Mouse (Mus musculus): ENCODE results near the gene Ifitm1. TPM values are rescaled to one million over a fixed set of nuclear protein-coding genes. Genes with fewer than 3 reads are reported as not detected.
"Not testable (repeated sequence)": the region's sequence is repeated elsewhere in the genome, so short reads cannot be mapped to it uniquely, and the experiment has no call there.

Ifitm1 gene
- total RNA-seq, 2 experiments from 2014 or later: 2.0 to 3.4 TPM

DNA sequence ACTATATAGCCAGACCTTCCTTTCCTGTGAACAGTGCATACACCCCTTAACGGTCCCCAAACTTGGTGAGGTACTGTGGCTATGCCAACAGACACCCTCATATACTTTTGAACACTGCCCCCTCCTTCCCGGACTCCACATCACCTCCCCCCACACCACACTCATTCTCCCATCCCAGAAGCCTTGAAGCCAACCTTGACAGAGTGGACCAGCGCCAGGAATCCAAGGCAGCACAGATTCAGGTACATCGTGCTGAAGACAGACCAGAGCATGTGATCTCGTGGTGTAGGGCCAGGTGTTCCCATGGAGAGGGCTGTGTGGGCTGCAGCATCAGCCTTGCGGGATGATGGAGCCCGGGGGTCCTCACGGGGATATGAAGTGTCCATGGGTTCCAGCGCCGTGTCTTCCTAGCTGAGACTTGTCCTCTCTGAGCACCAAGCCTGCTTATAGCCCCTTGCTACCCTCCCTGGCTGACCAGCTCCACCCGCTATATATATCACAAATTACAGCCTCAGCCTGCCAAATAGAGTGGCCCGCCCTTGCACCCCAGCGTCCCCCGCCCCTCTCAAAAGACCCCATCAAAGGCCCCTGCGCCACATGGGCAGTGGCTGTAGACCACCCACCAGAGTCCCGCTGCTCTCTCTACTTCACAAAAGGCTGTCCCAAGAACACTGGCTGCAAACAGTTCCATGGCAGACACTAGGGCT is 17.0 kb upstream of the Ifitm1 start, which contains the start of gene Ifitm5:
TSS of gene Ifitm5 (minus strand) at position 468 of the 707 bp plus-strand sequence.
- no peak for DNase-seq (ENCODE audit: low spot score in 2 of 2)

DNA sequence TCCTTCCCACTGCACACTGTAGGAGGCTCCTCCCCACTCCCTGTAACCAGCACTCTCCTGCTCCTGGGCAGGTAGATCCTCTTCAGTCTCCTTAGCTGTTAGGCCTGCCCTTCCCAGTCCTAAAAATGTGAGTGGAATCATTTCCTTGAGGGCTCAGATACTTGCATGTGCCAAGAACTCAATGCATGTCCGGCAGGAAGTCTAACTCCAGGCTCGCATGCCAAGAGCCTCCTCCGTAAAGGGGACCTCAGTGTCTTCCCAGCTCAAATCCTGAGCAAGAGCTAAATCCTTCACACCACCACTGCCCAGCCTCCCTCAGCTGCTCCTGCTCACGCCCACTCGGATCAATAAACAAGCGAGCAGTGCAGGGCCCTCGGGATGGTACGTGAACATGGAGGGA is 16.0 kb upstream of the Ifitm1 start:
- DNase-seq (ENCODE audit: low spot score in 2 of 2): no peak

DNA sequence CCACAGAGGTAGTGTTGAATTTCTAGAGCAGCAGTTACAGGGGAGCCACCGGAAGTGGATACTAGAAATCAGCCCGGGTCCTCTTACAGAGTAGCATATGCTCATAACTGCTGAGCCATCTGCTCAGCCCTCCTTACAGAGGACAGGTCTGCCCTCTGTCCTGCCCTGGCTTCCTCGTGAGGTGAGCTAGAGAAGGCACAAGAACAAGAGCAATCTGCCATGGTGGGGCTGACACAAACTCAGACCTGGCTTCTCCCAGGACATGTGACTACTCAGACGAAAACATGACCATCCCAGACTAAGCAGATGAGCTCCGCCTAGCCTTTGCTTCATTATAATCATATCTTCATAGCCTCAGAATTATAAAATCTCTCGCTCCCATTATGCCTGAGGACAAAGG is 15.3 kb upstream of the Ifitm1 start:
- DNase-seq (ENCODE audit: low spot score in 2 of 2): no peak

DNA sequence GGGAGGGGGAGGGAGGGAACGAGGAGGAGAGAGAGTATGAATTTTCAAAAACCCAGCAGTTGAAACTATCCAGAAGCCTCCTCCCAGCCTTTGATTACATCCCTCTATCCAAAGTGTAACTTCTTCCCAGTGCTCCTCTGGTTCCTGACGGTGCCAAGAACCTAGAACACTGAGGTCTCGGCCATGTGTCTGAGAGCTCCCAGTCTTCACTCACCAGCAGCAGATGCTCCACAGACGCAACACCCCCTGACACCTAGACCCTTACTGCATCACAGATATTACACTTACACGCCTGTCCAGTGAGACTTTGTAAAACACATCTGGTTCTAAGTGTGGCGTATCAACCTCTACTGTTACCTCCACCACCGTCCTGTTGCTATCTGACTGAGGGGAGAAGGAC is 14.6 kb upstream of the Ifitm1 start:
- DNase-seq (ENCODE audit: low spot score in 2 of 2): no peak

DNA sequence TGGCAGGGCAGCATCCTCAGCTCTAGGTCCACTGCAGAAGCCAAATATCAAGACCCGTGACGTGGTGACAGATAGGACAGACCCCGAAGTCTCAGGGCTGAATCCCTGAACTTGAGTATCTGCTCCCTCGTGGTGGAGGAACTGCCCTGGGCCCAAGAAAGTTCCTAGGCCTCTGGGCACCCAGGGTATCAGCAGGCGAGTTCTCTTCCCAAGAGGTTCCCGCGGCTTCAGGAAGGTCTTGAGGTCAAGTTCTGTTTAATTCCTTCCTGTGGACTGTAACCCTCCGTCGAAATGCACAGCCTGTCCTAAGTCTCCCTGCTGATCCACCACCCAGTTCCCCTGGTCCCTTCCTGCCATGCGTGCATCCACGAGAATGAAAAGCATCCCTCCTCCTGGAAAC is 13.9 kb upstream of the Ifitm1 start:
- DNase-seq (ENCODE audit: low spot score in 2 of 2): no peak

DNA sequence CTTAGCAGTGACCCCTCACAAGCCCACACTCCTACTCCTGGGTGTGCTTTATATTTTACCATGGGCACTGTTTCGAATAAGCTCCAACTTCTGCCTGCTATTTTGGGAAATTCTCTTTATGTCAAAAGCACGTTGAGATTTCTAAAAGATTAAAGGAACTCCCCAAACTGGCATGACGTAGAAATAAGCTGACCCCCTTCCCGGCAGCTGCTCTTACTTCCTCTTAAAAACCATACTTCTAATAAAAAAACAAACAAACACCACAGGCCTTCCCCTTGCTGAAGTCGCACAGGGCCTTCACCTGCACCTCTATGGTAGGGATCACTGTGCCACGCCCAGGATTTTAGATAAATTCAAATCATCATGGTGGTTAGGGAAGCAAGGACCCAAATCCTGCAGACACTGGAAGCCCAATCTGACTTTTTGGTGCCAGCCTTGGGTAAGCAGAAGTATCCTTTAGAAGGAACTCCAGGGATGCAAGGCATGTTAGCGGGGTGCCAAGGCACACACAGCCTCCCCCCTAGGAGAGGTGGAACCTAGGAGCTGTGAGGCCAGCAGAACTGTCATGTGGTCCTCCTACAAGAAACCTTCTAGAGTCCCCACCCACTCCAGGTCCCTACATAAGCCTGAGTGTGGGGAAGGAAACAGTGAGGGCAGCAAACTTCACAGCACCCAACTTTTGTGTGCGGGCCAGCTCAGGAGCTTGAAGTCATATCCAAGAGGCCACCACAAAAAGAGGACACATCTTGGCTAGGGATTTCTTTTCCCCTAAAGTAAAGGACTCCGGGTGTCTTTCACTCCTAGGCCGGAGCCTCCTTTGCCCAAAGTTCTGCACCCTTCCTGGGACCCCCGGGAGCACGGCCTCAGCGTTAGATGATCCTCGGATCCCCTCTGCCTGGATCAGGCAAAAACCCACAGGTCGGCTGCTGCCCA is 13.0 kb upstream of the Ifitm1 start:
- DNase-seq (ENCODE audit: low spot score in 2 of 2): no peak

DNA sequence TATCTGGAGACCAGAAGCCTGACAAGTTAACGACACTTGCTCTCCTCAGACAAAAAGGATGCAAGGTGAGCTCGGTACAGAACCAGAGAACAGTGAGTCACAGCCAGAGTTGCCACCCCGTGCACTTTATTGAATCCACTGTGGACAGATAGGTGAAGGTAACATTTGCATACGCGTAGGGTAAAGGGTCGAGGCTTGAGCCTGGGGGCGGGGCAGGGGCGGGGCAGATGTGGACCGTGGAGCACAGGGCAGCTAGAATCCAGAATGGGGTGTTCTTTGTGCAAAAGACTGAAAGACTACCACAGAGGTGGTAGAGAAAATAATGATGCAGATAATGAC is 12.3 kb upstream of the Ifitm1 start:
- DNase-seq (ENCODE audit: low spot score in 2 of 2): no peak

DNA sequence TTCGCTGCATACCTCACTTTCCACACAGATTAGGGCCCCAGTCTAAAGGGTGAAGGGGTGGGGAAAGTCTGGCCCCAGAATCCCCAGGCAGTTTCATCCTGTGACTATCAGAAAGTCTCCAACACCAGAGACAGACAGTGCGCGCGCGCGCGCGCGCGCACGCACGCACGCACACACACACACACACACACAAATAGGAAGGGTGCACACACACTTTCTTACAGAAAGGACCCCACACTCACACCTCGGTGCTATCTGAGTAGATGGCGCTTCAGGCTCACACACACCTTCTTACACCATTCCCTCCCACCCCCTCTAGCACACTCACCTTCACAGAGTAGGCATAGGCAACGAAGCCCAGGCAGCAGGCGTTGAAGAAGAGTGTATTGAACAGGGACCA is 11.7 kb upstream of the Ifitm1 start:
- no peak for DNase-seq (ENCODE audit: low spot score in 2 of 2)

DNA sequence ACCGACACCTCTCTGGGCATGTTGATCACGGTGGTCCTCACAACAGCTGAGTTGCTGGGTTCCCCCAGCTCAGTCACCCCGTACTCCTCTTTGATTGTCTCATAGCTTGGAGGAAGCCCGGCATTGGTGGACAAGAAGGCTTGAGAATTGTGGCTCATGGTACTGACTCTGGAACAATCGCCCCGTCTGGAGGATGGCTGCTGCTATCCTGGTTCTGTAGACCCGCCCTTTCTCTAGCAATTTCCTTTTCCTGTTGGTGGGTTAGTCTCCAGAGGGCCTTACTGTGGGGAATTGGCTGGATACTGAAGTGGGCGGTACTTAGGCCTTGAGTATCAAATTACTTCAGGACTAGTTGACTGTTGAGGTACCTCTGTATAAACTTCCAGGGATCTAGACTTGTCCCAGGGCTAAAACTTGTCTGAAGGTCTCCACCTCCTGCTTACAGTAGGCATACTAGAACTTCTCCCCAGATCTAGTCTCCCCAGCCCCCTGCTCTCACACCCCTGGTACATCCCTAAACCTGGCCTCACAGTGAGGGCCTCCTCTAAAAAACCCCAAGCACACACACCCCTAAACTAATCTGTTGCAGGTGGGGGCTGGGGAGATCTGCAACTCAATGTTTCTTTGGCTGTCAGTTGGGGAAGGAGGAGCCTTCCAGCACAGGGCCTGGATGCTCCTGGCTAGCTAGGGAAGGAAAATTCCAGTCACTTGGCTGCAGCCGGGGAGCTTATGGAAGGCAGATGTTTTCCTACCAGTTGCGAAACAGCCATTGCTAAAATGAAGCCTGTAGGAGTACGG is 11.1 kb upstream of the Ifitm1 start, which contains the start of the genes Gm45717 and Ifitm2:
TSS of gene Gm45717 (minus strand) at position 180 of the 798 bp plus-strand sequence.
TSS of gene Ifitm2 (minus strand) at position 230 of the 798 bp plus-strand sequence.
- peak; percentile 44 to 58 for DNase-seq (ENCODE audit: low spot score in 2 of 2)

DNA sequence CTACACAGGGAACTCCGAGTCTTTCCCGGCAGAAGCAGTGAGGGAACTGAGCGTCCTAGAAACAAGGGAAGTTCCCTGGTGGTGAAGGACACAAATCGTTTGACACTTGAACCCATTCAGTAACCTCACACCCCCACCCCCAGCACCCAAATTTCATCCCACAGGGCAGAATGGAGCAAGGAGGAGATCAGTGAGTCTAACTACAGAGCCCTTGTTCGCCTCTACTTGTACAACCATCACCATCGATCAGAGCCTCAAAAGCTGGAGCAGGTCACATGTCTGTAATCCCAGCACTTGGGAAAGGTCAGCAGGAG is 10.5 kb upstream of the Ifitm1 start:
- DNase-seq (ENCODE audit: low spot score in 2 of 2): no peak

DNA sequence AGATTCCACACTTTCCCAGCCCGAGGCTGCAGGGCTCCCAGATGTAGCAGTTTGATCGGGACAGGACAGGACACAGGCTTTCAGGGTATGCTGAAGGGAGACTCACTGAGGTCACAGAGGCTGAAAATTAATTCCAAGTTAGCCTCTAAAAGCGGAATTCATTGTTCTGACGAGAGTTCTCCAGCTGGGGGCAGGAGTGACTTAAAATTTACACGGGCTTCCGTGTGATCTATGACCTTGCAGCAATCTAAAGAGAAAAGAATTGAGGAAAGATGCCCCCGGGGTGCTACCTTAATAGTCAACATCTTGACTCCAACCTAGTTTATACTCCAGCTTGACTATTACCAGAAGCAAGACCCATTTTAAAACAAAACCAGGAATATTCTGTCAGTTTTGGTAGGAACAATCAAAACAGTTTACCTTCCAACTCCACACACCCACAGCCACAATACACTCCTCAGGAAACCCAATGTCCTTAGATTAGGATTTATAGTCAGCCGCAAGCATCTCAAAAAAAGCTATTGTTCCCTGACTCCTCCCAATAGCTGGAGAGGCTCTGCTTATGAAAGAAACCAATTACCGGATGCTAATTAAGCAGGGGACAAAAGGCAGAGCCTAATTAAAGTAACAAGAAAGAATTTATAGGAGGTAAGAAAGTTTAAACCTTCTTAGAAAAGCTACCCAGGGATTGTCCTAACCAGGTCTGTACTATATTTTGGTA is 7.7 kb upstream of the Ifitm1 start:
- DNase-seq (ENCODE audit: low spot score in 2 of 2): peak in 1 of 2 experiments; percentile 30

DNA sequence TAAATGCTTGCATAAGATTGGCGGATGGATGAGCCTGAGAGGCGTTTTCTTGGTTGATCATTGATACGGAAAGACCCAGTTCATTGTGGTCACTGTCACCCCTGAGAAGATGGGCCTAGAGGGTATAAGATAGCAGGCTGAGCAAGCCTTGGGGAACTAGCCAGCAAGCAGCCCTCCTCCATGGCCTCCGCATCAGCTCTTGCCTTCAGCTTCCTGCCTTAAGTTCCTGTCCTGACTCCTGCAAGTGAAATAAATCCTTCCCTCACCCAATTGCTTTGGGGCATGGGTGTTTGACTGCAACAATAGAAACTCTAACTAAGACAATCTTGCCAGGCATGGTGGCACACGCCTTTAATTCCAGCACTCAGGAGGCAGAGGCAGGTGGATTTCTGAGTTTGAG is 7.0 kb upstream of the Ifitm1 start:
- no peak for DNase-seq (ENCODE audit: low spot score in 2 of 2)

DNA sequence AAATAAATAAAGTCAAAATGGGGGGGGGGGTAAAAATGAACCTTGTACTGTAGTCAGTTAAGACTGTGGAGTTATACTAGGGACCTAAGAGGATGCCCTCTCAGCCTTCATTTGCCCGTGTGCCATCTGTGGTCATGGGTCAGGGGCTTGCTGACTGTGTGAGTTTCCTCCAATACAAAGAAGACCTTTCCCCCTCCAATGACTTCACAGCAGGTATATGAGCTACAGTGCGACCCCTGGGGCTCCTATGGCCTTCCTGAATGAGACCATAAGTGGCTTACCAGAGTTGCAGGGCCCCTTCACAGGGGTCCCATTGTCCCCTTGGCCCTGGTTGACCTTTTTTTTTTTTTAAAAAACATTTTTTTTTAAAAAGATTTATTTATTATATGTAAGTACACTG is 5.6 kb upstream of the Ifitm1 start:
- DNase-seq (ENCODE audit: low spot score in 2 of 2): no peak

DNA sequence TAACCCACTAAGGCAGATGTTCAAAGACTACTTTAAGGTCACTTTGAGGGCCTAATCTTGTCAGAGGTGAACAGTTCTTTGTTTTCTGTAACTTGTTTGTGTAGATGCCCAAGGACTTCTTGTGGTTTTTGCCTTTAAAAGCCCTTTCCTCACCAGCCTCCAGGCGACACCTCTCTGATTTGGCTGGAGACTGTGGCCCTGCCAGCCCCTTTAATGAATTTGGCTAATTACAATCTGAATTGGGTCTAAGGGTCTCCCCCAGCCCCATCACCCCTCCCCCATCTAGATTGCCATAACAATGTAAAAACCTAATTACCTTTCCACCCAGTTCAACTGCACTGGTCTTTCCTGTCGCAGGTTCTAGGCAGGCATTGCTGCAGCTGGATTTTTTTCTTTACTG is 4.3 kb upstream of the Ifitm1 start:
- no peak for DNase-seq (ENCODE audit: low spot score in 2 of 2)

DNA sequence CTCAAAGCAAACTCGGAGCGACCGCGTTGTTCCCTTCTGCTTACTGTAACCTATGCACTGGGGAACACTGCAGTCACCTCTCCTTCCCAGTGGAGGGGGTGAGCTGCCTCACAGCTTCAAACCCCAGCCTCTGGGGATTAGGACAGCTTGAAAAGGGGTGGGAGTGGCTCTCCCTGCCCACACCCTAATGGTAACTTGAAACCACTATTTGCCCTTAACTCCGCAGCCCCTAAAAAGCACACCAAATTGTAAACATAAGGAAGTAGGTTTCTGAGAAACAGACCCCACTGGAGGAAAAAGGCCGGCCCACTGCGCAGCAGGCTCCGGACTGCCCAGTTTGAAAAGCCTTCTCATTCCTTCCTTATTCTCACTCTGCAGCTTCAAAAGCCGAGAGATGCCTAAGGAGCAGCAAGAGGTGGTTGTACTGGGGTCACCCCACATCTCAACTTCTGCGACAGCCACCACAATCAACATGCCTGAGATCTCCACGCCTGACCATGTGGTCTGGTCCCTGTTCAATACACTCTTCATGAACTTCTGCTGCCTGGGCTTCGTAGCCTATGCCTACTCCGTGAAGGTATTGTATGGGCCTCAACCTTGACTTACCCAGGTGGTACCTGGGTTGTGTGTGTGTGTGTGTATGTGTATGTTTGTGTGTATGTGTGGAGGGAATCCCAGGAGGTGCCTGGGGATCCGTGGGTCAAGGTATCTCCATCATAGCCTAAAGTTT is 1.0 kb downstream of the Ifitm1 start:
- DNase-seq (ENCODE audit: low spot score in 2 of 2): no peak

DNA sequence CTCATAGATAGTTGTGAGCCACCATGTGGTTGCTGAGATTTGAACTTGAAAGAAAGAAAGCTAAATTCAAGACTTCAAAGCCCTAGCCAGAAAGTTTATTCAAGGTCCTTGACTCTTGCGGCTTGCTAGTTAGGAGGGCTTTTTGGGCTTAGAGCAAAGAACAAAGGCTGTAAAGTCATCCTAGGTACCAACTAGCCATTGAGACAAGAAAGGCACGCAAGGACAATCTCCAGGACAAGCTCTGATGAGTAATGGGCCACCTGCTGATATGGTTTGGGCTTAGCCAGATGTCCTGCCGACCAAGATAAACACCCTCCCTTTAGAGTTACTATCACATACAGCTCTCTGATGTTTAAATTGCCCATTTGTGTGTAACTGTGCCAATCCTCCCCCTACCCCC is 1.7 kb downstream of the Ifitm1 start:
- DNase-seq (ENCODE audit: low spot score in 2 of 2): not testable (repeated sequence)

DNA sequence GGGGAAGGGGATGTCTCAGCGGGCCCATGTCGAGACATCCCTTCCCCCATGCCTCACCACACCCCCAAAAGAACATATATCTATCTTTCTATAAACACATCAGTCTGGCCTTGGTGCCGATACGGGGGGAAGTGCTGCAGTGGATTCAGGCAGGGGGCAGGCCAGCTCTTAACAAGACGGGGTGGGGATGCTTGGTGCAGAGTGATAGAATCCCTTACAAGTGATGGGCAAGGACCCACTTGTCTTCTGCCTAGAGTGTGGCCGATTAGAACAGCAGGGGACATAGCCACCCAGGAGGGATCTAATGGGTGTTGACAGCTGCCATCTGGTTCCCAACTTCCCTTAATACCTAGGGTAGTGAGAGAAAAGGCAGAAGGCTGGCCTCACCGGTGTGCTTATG is 3.9 kb downstream of the Ifitm1 start:
- DNase-seq (ENCODE audit: low spot score in 2 of 2): no peak

DNA sequence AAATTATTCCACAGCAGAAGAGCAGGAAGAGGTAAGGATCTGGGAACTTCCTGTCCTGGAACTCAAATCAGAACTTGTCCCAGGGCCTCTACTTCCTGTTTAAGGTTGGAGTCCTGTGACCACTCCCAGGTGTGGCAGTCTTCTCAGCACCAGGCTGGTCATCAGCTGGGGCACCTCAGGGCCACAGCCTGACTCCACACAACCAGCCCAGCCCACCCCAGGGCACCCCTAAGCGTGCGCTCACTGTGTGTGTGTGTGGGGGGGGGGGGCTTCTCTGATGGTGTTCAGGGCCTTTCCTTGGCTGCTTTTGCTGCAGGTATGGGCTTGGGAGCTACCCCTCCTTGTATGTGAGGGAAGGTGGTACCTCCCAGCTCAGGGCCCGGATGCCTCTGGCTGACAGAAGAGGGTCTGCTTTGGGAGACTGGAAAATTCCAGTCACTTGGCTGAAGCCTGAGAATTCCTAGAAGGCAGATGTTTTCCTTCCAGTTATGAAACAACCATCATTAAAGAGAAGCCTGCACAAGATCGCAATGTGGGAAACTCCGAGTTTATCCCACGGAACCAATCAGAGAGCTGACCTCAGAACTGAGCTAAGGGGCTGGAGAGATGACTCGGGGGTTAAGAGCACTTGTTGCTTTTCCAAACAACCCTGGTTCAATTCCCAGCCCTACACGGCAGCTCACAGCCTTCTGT is 4.6 kb downstream of the Ifitm1 start:
- no peak for DNase-seq (ENCODE audit: low spot score in 2 of 2)

DNA sequence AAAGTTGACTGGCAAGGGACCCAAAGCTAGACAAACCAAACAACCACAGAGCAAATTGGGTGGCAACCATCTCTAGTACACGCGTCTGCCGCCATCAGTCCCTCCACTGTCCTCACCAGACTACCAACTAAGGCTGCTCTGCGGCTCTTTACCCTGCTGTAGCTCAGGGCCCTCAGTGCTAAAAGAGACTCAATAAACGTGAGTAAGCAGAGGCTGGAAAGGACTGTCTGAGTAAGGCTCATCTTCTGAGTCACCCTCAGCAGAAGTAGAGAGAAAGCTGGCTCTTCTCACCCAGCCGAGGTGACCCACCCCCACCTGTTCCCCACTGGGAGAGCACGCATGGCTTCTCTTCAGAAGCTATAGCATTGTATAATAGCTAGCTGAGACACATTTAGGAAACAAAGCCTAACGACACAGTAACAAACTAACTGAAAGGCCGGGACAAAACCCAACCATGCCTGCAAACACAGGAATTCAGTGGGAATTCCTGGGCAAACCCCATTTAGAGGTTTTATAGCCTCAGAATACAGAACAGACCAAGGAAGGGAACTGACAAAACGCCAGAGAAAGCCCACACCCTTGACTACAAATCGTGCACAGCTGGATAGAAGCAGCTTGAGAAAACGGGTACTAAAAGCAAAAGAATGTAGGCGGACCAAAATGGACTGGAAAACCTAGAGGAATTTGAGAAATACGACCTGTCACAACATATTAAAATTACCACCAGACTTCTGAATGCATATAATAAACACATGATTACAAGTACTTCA is 6.6 kb downstream of the Ifitm1 start:
- DNase-seq (ENCODE audit: low spot score in 2 of 2): peak in 1 of 2 experiments; percentile 10
